Mouse (Mus musculus): Measurements from ENCODE around the gene Mchr1. TPM values are rescaled to one million over a fixed set of nuclear protein-coding genes. Genes with fewer than 3 reads are reported as not detected.
"Not testable (repeated sequence)": the region's sequence is repeated elsewhere in the genome, so short reads cannot be mapped to it uniquely, and the experiment has no call there.

Mchr1 gene
- total RNA-seq (2021), result under 1 TPM; 0.17 to 0.55 TPM
- polyA plus RNA-seq (2012; rRNA removed), result 0.45 and 0.86 TPM in 2 replicates
- long read RNA-seq, partial matches to known transcripts, result 0 of 2 reads
- long read RNA-seq, other reads (novel, unspliced or antisense), result 1 of 2 reads

- DNase-seq, result peak; percentile 65
These were observed at the start of gene Mchr1 for GRCm38 (mm10) chr15:81235086-81235920. Gene Mchr1 (plus strand): TSS chr15:81235499.

DNA sequence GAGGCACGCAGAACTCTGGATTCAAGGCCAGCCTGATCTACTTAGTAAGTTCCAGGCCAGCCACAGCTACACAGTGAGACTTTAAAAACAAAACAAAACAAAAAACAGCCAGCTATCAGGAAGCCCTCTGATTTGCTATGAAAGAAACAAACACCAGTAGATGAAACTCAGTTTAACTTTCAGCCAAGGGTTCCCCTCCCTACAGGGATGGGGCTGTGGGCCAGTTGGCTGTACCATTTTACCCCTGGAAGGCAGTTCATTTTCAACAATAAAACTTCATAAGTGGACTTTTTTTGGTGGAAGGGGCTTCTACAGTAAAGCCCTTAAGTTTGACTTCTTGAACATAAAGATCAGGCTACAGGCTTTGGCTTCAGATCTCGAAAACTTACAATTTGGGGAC is 46.2 kb upstream of the Mchr1 start:
- no peak for DNase-seq

- DNase-seq, result peak; percentile 47
These were observed 45.2 kb upstream of the Mchr1 start for GRCm38 (mm10) chr15:81190011-81190629.

DNA sequence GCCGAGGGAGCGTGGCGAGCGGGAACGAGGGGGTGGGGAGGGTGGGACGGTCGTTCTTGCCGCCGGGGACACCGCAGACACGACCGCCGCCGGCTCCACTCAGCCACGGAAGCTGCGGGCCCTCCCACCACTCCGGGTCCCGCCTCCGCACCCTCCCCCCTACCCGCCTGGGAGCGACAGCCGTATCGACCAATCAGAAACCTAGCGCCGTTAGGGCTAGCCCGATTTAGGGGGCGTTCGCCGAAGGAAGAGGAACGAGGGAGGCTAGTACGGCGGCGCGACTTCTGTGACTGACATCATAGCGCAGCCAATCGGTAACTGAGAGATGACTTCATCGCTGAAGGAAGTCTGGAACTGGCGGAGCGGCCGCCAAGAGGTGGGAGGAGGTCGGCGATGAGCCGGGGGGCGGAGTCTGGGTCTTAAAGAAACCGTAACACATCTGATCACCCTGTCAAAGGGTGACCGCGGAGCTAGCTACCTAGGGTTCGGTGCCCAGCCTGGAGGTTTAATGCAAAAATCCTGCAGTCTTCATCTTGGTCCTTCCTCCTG is 44.6 kb upstream of the Mchr1 start, which contains the start of gene Mrtfa:
Gene Mrtfa (minus strand): TSS at position 128 of the 549 bp plus-strand sequence.
- peak; percentile 100 for DNase-seq

GRCm38 (mm10) chr15:81191303-81191702 is 44.0 kb upstream of the Mchr1 start:
- DNase-seq, result no peak

DNA sequence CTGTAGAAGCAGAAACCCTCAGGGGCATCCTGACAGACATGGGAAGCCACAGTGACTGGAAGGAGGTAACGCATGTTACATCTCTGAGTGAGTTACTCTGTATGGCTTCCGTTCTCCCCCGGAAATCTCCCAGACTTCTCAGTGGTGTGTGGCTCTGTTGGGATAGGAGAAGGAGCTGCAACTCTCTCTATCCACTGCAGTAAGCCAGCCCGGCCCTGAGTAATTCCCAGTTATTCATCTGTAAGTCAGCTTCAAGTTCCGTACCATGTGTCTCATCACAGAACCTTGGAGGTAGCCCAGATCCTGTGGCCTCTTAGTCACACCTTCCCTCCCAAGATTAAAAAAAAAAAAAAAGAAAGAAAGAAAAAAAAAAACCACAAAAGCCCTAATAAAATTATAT is 43.0 kb upstream of the Mchr1 start:
- DNase-seq, result peak; percentile 68

- DNase-seq, result peak; percentile 26
These were observed 42.4 kb upstream of the Mchr1 start for GRCm38 (mm10) chr15:81192858-81193257.

GRCm38 (mm10) chr15:81194791-81195190 is 40.5 kb upstream of the Mchr1 start:
- no peak for DNase-seq

GRCm38 (mm10) chr15:81195447-81195846 is 39.9 kb upstream of the Mchr1 start:
- no peak for DNase-seq

DNA sequence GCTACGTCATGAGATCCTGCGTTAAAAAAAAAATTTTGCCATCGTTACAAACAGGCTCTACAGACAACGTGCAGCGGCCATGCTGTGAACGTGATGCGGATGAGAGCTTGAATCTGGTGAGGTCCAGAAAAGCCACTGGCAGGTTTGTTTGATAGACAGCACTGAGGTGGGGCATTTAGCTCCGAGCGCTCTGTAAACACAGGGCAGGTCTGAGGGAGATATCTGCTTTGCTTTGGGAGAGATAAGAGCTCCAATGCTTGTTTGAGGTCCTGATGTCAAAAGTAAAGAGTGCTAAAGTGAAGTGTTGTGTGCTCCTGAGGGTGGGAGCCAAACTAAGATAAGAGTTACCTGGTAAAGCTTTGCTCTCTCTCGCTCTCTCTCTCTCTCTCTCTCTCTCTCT is 38.1 kb upstream of the Mchr1 start:
- DNase-seq, result no peak

DNA sequence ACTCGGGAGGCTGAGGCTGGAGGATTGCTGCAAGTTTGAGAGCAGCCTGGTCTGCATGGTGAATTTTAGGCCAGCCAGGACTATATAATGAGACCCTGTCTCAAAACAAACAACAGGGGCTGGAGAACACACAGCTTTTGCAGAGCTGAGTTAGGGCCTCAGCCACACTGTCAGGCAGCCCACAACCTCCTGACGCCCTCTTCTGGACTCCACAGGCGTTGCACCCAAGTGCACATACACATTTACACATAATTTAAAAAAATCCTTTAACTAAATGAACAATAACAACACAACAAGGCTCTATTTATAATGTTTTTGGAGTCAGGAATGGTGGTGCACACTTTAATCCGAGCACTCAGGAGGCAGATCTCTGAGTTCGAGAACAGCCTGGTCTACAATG is 36.9 kb upstream of the Mchr1 start:
- DNase-seq, result no peak

DNA sequence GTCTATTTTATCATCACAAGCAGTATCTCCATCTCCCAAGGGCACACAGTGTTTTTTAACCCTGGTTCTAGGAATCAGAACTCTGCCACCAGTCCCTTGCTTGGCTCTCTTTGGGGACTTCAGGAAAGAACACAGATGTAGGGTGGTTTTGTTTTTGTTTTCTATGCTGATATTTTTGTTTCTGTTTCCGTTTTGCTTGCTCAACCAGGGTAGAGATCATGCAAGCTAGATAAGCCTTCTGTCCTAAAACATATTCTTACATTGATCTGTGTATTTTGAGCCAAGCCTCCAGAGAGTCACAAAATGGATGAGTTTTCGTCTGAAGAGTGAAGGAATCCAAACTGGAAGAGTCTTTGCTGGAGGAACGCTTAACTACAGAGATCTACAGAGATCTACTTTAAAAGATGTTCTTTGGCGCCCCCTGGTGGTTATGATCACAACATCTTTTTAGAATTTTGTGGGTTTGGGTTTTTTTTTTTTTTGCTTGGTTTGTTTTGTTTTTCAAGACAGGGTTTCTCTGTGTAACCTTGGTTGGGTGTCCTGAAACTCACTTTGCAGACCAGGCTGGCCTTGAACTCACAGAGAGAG is 35.8 kb upstream of the Mchr1 start:
- peak; percentile 51 for DNase-seq

DNA sequence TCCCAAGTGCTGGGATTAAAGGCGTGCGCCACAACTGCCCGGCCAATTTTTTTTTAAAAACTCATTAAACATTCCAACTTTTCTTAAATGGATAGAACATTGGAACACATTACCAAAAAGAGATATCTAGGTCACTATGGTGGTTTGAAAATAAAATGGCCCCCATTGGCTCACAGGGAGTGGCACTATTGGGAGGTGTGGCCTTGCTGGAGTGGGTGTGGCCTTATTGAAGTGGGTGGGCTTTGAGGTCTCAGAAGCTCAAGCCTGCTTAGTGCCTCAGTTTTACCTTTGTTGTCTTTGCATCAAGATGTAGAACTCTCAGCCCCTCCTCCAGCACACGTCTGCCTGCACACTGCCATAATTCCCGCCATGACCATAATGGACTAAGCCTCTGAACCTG is 32.8 kb upstream of the Mchr1 start:
- no peak for DNase-seq

DNA sequence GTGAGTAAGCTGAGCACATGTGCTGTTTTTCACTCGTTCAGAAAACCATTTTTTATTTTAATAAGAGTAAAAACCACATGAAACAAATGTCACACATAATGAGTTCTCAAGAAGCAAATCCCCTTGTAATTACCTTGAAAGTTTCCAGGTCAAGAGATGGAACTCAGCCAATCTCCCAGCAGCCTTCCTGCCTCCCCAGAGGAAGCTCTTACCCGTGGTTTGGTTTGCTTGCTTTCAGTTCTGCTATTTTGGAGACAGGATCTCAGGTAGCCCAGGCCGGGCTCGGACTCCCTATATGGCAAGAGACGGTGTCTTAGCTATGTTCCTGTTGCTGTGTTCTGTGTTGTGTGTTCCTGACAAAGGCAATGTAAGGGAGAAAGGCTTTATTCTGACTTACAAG is 24.8 kb upstream of the Mchr1 start:
- no peak for DNase-seq

DNA sequence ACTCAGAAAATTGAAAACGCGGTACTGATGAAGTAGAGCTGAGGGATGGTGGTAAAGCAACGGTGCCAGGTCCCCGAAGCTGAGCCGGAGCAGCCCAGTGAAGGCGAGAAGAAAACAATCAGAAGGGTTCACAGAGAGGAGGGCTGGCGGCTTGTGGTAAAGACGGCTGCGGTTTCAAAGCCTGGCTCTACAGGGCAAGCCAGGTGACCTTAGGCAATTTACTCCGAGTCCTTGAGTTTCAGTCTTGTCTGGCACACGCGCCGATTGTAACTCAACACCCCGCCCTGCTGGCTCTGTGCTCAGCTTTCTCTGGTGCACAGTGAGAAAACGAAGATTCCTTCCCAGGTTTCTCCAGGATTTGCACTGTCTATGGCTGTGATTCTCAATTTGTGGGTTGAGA is 22.3 kb upstream of the Mchr1 start:
- DNase-seq, result peak; percentile 75

DNA sequence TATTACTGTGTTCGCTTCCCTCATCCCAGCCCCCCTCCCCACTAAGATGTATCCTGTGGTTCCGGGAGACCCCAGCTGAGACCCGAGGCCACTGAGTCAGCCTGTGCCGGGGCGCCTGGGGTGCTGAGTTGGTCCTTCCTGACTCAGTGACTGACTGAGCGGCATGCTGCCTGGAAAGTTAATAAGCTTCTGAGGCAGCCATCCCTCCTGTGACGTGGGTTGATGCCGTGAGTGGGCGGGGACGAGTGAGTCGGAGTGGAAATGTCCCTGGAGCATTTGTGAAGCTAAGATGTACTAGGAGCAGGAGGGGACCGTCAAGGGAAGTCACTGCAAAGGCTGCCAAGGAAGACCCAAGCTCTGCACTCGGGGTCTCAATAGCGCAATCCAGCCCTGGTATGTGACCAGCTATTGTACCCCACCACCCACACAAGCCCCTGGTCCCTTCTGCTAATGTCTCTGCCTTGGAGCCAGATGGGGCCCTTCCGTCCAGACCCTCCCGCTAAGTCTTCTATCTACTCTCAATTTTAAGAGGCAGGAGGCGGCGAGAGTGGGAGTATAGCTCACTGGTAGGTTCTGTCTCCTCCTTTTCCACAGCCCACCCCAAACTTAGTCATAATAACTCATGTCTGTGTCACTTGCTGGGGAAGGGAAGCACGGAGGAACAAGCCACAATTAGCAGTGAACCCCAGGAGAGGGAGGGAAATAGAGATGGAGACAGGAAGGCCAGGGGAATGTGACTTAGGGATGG is 18.2 kb upstream of the Mchr1 start:
- peak; percentile 21 for DNase-seq

GRCm38 (mm10) chr15:81219054-81219453 is 16.2 kb upstream of the Mchr1 start:
- DNase-seq, result no peak

GRCm38 (mm10) chr15:81220051-81220450 is 15.2 kb upstream of the Mchr1 start:
- not testable (repeated sequence) for DNase-seq

DNA sequence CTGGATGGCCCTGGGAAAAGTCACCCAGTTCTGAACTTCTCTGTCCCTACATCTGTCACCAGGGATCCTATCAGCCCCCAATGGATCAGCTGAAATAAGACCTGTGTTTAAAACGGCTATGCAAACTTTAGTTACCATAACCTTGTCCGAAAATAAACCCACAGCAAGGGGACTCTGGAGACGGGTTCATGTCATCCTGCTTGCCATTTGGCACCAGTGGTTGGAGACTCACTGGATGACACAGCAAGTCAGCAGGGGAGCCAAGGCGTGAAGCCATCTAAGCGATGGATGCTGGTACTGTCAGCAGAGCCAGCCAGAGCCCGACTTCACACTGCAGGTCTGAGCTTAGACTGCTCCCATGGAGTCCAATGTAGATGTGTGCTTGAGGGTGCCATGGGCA is 13.9 kb upstream of the Mchr1 start:
- DNase-seq, result peak; percentile 23

DNA sequence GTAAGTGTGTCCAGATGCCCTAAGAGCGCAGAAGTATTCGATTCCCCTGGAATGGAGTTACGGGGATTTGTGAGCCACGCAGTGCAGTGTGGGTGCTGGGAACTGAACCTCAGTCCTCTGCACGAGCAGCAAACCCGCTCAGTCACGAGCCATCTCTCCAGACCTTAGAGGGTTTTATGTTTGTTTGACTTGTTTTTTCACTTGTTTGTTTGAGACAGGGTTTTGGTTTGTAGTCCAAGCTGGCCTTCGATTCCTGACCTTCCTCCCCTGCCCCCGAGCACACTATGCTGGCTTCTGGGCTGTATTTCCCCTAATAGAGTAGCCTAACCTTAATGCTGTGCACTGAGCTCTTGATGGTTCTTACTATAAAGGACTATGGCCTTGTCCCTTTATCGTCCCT is 10.3 kb upstream of the Mchr1 start:
- DNase-seq, result no peak

DNA sequence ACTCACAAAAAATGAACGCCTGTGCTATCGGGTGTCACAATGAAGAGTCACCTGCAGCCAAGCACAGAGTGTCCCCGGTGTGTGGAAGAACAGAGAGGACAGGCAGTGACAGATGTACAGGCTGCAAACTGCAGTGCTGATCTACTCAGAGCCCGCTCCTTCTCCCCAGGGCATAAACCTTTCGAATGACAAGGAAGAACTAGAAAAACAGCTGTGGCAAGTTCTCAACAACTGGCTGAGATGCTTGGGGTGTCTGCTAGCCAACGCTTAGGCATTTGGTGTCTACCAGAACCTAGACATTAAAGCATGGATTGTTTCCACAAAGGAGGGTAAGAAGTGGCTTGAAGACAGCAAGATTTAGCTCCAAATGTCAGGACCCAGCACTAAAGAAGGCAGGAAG is 9.6 kb upstream of the Mchr1 start:
- no peak for DNase-seq

DNA sequence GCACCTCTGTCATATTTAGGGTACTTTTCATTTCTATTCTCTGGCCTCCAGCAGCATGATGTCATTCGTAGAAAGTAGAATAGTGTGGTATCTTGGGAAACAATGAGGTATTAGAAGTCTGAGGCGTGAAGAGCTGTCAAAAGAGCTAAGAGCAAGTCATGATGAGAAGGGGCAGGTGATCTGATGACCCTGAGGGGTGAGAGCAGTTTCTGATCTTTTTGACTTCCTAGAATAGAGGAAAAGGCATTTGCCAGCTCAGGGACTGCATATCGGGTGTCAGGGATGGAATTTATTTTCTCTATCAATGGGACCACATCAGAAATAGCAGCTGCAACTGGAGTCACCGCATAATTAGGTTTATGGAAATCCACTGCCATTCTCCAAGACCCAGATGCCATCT is 8.5 kb upstream of the Mchr1 start:
- no peak for DNase-seq

All from adrenal gland, adult 2 months (tissue).